Mouse (Mus musculus): ENCODE measurements around the gene Ube2e3. TPM values are rescaled to one million over a fixed set of nuclear protein-coding genes. Genes with fewer than 3 reads are reported as not detected.

The Ube2e3 gene
- 269 and 271 TPM in 2 replicates for polyA plus RNA-seq (2016; fragmentation: Nextera tagmentation; extraction: Ambion mirVana)

GRCm38 (mm10) chr2:78867726-78868510 lies at the start of gene Ube2e3:
TSS of gene Ube2e3 (plus strand) at chr2:78868124.
- Histone ChIP-seq H3K4me2 (replicated peaks) (peak within 1 kb of the TSS; percentile 75), H3K4me3 (peak within 1 kb of the TSS; percentile 81), H3K36me3 (no peaks in the 10 kb centered on the region), H3K4me1 (peaks cover 14% of the 10 kb centered on the region), H3K27ac (peak within 1 kb of the TSS; percentile 99), H3K9me3 (replicated peaks) (no peaks in the 10 kb centered on the region), H3K9ac (peak within 1 kb of the TSS; percentile 99), H3K27me3 (no peaks in the 10 kb centered on the region)
- 21% methylated on average over 14 of the region's 14 CpGs for WGBS
- ATAC-seq (ENCODE audit: low FRiP score) = no peak

GRCm38 (mm10) chr2:78829887-78830286 lies 38.0 kb upstream of the Ube2e3 start:
- Histone ChIP-seq H3K36me3 (no peaks in the 10 kb centered on the region), H3K4me2 (replicated peaks) (no peak overlapping the region), H3K27ac (no peak overlapping the region), H3K4me3 (no peak overlapping the region), H3K27me3 (no peaks in the 10 kb centered on the region), H3K9me3 (replicated peaks) (no peaks in the 10 kb centered on the region), H3K4me1 (no peaks in the 10 kb centered on the region), H3K9ac (no peak overlapping the region)
- WGBS = 93% methylated on average over 3 of the region's 3 CpGs
- no peak for ATAC-seq (ENCODE audit: low FRiP score)

- no peak overlapping the region for H3K27ac ChIP-seq
- H3K4me1 ChIP-seq = no peaks in the 10 kb centered on the region
- H3K36me3 ChIP-seq = no peaks in the 10 kb centered on the region
- no peak overlapping the region for H3K4me3 ChIP-seq
- no peak for ATAC-seq (ENCODE audit: low FRiP score)
- 87% methylated on average over 7 of the region's 7 CpGs for WGBS
- no peak overlapping the region for H3K9ac ChIP-seq
- no peaks in the 10 kb centered on the region for H3K27me3 ChIP-seq
- no peaks in the 10 kb centered on the region for H3K9me3 ChIP-seq (replicated peaks)
- H3K4me2 ChIP-seq (replicated peaks) = no peak overlapping the region
Measured at GRCm38 (mm10) chr2:78841494-78842224, 26.3 kb upstream of the Ube2e3 start.

- H3K9ac ChIP-seq = no peak overlapping the region
- H3K9me3 ChIP-seq (replicated peaks) = no peaks in the 10 kb centered on the region
- WGBS = 92% methylated on average over 5 of the region's 5 CpGs
- no peaks in the 10 kb centered on the region for H3K27me3 ChIP-seq
- no peak overlapping the region for H3K4me3 ChIP-seq
- H3K36me3 ChIP-seq = no peaks in the 10 kb centered on the region
- ATAC-seq (ENCODE audit: low FRiP score) = no peak
- no peak overlapping the region for H3K27ac ChIP-seq
- no peaks in the 10 kb centered on the region for H3K4me1 ChIP-seq
- H3K4me2 ChIP-seq (replicated peaks) = no peak overlapping the region
Measured at GRCm38 (mm10) chr2:78844365-78844764, 23.6 kb upstream of the Ube2e3 start.

- ATAC-seq (ENCODE audit: low FRiP score) = no peak
- H3K4me1 ChIP-seq = no peaks in the 10 kb centered on the region
- no peak overlapping the region for H3K4me2 ChIP-seq (replicated peaks)
- H3K27me3 ChIP-seq = no peaks in the 10 kb centered on the region
- H3K27ac ChIP-seq = no peak overlapping the region
- H3K4me3 ChIP-seq = no peak overlapping the region
- no peak overlapping the region for H3K9ac ChIP-seq
- H3K9me3 ChIP-seq (replicated peaks) = no peaks in the 10 kb centered on the region
- H3K36me3 ChIP-seq = no peaks in the 10 kb centered on the region
- WGBS = 89% methylated on average over 12 of the region's 12 CpGs
Measured at GRCm38 (mm10) chr2:78845274-78845673, 22.6 kb upstream of the Ube2e3 start.

- ATAC-seq (ENCODE audit: low FRiP score) = no peak
- no peaks in the 10 kb centered on the region for H3K27me3 ChIP-seq
- H3K36me3 ChIP-seq = no peaks in the 10 kb centered on the region
- H3K4me3 ChIP-seq = no peak overlapping the region
- H3K4me2 ChIP-seq (replicated peaks) = no peak overlapping the region
- H3K9me3 ChIP-seq (replicated peaks) = no peaks in the 10 kb centered on the region
- H3K27ac ChIP-seq = no peak overlapping the region
- H3K4me1 ChIP-seq = no peaks in the 10 kb centered on the region
- H3K9ac ChIP-seq = no peak overlapping the region
- WGBS = 85% methylated on average over 10 of the region's 10 CpGs
Measured at GRCm38 (mm10) chr2:78845717-78846116, 22.2 kb upstream of the Ube2e3 start.

- Histone ChIP-seq H3K4me1 (0 out of 2 replicates have a peak, but pooled peaks cover 2% of the 10 kb centered on the region), H3K27ac (no peak overlapping the region), H3K9ac (no peak overlapping the region), H3K9me3 (replicated peaks) (no peaks in the 10 kb centered on the region), H3K4me3 (no peak overlapping the region), H3K27me3 (no peaks in the 10 kb centered on the region), H3K36me3 (no peaks in the 10 kb centered on the region), H3K4me2 (replicated peaks) (no peak overlapping the region)
- ATAC-seq (ENCODE audit: low FRiP score) = no peak
- 71% methylated on average over 8 of the region's 8 CpGs for WGBS
Measured at GRCm38 (mm10) chr2:78854315-78854714, 13.6 kb upstream of the Ube2e3 start.

- ATAC-seq (ENCODE audit: low FRiP score) = no peak
- 0 out of 2 replicates have a peak, but pooled peaks cover 2% of the 10 kb centered on the region for H3K4me1 ChIP-seq
- no peak overlapping the region for H3K9ac ChIP-seq
- H3K4me3 ChIP-seq = no peak overlapping the region
- H3K27me3 ChIP-seq = no peaks in the 10 kb centered on the region
- no peak overlapping the region for H3K27ac ChIP-seq
- 81% methylated on average over 6 of the region's 6 CpGs for WGBS
- H3K4me2 ChIP-seq (replicated peaks) = no peak overlapping the region
- no peaks in the 10 kb centered on the region for H3K9me3 ChIP-seq (replicated peaks)
- no peaks in the 10 kb centered on the region for H3K36me3 ChIP-seq
Measured at GRCm38 (mm10) chr2:78858628-78859027, 9.3 kb upstream of the Ube2e3 start.

GRCm38 (mm10) chr2:78859266-78860087 lies 8.4 kb upstream of the Ube2e3 start:
- WGBS = 84% methylated on average over 12 of the region's 12 CpGs
- Histone ChIP-seq H3K9me3 (replicated peaks) (no peaks in the 10 kb centered on the region), H3K4me2 (replicated peaks) (no peak overlapping the region), H3K4me3 (no peak overlapping the region), H3K4me1 (no peaks in the 10 kb centered on the region), H3K27me3 (no peaks in the 10 kb centered on the region), H3K36me3 (no peaks in the 10 kb centered on the region), H3K27ac (no peak overlapping the region), H3K9ac (no peak overlapping the region)
- ATAC-seq (ENCODE audit: low FRiP score) = no peak

GRCm38 (mm10) chr2:78860088-78860372 lies 7.9 kb upstream of the Ube2e3 start:
- Histone ChIP-seq H3K4me2 (replicated peaks) (no peak overlapping the region), H3K4me3 (no peak overlapping the region), H3K9ac (no peak overlapping the region), H3K27ac (no peak overlapping the region), H3K9me3 (replicated peaks) (no peaks in the 10 kb centered on the region), H3K4me1 (no peaks in the 10 kb centered on the region), H3K36me3 (no peaks in the 10 kb centered on the region), H3K27me3 (no peaks in the 10 kb centered on the region)
- 89% methylated on average over 3 of the region's 3 CpGs for WGBS
- no peak for ATAC-seq (ENCODE audit: low FRiP score)

GRCm38 (mm10) chr2:78864116-78864515 lies 3.8 kb upstream of the Ube2e3 start:
- Histone ChIP-seq H3K36me3 (no peaks in the 10 kb centered on the region), H3K4me1 (no peaks in the 10 kb centered on the region; the same call in 1 of the 2 replicates), H3K27ac (no peak overlapping the region), H3K9ac (no peak overlapping the region), H3K27me3 (no peaks in the 10 kb centered on the region), H3K4me2 (replicated peaks) (no peak overlapping the region), H3K4me3 (no peak overlapping the region), H3K9me3 (replicated peaks) (no peaks in the 10 kb centered on the region)
- no peak for ATAC-seq (ENCODE audit: low FRiP score)
- 92% methylated on average over 3 of the region's 3 CpGs for WGBS

- no peak for ATAC-seq (ENCODE audit: low FRiP score)
Measured at GRCm38 (mm10) chr2:78864866-78865265, 3.1 kb upstream of the Ube2e3 start.

More at GRCm38 (mm10) chr2:78864866-78865265, 3.1 kb upstream of the Ube2e3 start:
- Histone ChIP-seq H3K36me3 (no peaks in the 10 kb centered on the region), H3K4me2 (replicated peaks) (no peak overlapping the region), H3K4me1 (no peaks in the 10 kb centered on the region; the same call in 1 of the 2 replicates), H3K4me3 (no peak overlapping the region), H3K9ac (no peak overlapping the region), H3K27ac (no peak overlapping the region), H3K9me3 (replicated peaks) (no peaks in the 10 kb centered on the region), H3K27me3 (no peaks in the 10 kb centered on the region)
- 66% methylated on average over 5 of the region's 5 CpGs for WGBS
